Mouse (Mus musculus) megakaryocyte, embryonic 14.5 days (primary cell): ENCODE data around the gene Cbr4.

Experiments
- FLI1 ChIP-seq: IDR thresholded peaks from 2 replicates; pipeline ENCODE4 v1.6.1; 2012; ENCODE audit warnings: low read length, inconsistent platforms, mixed read lengths
- GATA1 ChIP-seq: IDR thresholded peaks from 3 replicates; pipeline ENCODE4 v1.6.1; 2012; ENCODE audit warnings: mixed read lengths, low read length, inconsistent platforms, borderline replicate concordance

- no peak for TF ChIP-seq GATA1
- no peak for TF ChIP-seq FLI1
These were observed 65.3 kb downstream of the Cbr4 start for GRCm38 (mm10) chr8:61552755-61553402.
